Mouse (Mus musculus) cerebellum, adult 18-20 months (tissue): ENCODE measurements around the gene Tmem131l.
A peak's percentile ranks its signal among the peaks of the same experiment; 100 is the strongest.

Source experiments
- DNase-seq, 2 experiments: peaks; one replicate each; pipeline ENCODE4 v3.0.0; 2021

Gene Tmem131l

DNA sequence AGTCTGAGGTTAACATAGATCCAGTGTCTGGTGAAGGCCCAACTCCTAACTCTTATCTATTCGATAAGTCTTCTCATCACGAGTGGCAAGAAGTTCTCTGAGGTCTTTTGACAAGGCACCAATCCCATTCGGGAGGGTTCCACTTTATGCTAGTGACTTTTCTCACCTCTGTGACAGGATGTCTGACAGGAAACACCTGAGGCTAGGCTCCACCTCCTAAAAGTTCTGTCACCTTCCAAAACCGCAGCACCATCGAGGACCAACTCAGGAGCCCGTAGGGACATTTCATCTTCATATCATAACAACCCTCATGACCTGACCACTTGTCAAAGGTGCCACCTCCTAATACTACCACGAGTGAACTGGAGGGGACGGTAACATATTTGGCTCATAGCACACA lies 6.2 kb upstream of the Tmem131l start:
- no peak for DNase-seq

GRCm38 (mm10) chr3:84041739-84042138 lies 1.8 kb upstream of the Tmem131l start:
- DNase-seq: no peak

DNA sequence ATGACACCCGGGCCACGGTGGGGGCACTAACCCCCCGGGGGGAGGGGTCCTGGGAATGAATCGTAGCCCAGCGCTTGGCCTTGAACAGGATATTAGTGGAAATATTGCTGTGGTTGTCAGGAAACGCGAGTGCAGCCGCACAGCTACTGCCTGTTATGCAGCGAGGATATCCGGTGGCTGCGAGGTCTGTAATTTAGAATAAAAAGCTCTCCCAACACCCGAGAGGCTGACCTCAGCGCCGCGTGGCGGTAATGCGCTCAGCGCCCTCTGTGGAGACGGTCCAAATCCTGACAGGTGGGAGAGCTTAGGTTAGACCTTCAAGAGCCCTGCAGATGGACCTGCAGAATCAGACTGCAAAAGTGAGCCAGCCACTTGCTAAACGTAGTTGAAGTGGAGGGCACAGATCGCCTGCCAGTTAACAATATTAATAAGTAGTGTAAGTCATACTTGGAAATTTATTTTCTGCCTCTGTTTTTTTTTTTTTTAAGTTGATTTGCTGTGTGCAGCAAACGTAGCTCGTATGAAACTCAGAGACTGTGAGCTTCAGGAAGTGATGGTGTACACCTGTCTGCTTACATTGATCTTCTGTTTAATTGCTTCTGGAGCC lies 604 bp upstream of the Tmem131l start:
- DNase-seq: peak; percentile 61 to 67

GRCm38 (mm10) chr3:84038981-84039645 lies 862 bp downstream of the Tmem131l start:
- peak; percentile 54 to 56 for DNase-seq

DNA sequence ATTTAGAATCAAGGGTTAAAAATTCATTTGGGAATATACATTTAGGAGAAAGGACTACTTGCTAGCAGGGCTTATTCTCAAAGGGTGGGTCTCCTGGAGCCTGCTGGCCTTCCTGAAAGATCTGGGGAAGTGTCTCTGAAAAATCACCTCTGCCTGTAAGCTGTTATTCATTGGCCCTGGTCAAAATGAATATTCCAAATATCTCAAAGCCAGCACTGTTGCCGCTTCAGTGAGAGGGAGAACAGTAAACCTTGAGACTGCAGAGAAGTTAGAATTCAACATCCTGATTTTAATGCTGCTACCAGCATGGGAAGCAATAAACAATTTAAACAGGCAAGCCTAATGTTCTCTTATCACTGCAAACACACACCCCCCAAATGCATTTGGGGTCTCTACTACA lies 1.8 kb downstream of the Tmem131l start:
- no peak for DNase-seq

DNA sequence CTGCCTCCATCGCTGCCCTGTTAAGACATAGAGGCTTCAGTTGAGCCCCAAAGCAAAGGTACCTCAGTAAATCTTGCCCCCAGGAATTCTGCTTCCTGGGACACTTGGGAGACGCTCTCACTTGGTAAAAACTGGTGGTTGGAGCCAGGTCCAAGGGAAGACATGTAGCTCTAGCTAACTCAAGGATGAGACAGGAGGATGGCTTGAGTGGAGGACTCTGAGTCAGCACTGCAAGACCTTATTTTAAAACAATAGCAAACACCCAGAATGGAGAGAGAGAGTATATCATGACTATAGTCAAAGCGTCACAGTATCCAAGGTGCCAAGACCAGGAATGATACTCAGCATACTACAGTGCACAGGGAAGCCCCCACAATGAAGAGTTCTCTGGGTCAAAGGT lies 2.4 kb downstream of the Tmem131l start:
- DNase-seq: no peak

DNA sequence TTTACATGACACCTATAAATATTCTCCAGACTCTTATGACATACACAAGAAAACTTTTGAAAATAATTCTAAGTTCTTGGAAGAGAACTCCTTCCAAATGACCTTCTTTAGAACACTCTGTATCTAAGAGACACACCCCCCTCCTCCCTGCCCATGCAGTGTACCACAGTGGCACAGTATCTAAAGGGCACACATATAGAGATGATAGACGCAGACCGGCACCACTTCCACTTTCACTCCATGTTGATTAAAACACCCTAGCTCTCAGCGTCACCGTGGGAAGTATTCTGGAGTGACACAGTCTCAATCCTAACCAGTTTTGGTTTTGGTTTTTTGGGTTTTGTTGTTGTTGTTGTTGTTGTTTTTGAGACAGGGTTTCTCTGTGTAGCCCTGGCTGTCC lies 3.1 kb downstream of the Tmem131l start:
- DNase-seq: no peak

DNA sequence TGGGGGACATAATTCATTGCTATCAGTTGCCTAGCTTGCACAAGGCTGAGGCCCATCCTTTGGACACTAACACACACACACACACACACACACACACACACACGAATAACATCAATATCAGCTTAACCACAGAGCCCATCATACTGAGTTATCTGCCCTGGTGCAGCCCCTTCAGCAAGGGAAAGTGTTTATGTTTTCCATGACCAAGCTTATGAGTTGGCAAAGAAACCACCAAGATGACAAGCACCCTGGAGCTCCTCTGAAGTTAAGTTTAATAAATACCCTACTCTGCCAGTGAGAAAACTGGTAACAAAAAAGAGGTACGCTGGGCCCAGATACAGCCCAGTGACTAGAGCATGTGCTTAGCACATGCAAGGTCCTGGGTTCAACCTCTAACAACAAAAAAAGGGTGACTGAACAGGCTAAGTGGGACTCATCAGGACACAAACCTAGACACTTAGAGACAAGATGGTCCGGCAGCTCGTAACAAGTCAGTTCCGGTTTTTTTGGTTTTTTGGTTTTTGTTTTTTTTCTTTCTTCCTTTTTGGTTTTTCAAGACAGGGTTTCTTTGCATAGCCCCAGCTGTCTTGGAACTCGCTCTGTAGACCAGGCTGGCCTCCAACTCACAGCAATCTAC lies 4.1 kb downstream of the Tmem131l start:
- DNase-seq: no peak

GRCm38 (mm10) chr3:84034115-84034780 lies 5.7 kb downstream of the Tmem131l start:
- no peak for DNase-seq

GRCm38 (mm10) chr3:84032933-84033730 lies 6.8 kb downstream of the Tmem131l start:
- DNase-seq: no peak

- no peak for DNase-seq
Measured at GRCm38 (mm10) chr3:84032419-84032818, 7.6 kb downstream of the Tmem131l start.

- DNase-seq: no peak
Measured at GRCm38 (mm10) chr3:84031216-84031615, 8.8 kb downstream of the Tmem131l start.

- DNase-seq: no peak
Measured at GRCm38 (mm10) chr3:84028968-84029367, 11.0 kb downstream of the Tmem131l start.

- DNase-seq: no peak
Measured at GRCm38 (mm10) chr3:84027691-84028159, 12.2 kb downstream of the Tmem131l start.

DNA sequence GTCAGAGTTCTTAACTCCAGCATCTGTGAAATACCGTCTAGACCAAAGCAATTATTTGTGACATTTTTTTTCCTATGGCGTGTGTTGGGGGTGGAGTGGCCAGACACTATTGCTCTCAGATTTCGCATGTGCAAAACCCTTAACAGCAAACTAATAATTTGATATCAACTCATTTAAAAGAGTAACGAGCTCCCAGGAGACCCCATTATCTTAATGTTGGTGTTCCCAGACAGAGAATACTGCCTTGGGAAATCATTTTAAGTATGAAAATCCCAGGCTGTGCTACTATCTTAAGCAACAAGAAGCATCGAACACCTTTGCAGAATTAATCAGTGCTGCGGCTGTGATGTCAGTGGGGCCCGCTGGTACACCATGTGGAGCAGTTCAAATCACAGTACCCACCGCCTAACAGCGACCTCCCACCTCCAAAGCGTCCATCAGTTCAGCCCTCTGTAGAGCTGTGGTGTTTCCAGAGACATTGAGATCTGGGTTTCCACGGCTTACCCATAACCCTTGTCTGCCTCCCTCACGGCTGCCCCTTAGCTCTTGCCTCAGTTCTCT lies 15.4 kb downstream of the Tmem131l start:
- no peak for DNase-seq

DNA sequence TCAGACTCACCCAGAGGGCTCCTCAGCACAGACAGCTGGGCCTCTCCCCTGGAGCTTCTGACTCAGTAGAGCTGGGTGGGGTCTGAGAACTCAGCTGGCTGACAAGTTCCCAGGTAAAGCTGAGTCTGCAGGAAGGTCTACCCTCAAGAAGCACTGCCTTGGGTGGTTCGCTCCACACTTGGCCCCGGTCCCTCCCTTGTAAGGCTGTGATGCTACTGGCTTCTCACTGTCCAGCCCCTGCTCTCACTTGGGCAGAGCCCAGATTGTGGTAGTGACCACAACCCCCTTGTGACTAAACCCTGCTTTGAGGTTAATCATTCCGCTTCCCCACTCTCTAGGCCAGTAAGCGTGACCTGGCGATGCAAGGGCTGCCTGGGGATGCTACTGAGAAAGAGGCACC lies 17.3 kb downstream of the Tmem131l start:
- no peak for DNase-seq

DNA sequence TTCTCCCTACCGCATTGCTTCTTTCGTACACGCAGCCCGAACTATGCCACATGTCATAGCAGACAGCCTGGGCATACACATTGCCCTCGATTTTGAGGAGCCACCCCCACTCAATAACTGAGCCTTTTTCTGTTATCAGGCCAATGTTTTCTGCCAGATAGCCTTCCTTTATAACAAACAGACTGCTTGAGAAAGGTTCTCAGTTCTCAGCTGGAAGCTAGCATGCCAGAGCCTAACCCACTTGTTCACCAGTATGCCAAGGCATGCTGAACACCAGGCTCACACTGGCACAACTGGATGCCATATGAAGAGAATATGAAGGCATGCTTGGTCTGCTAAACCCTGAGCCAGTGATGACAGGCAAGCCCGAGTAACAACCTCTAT lies 17.8 kb downstream of the Tmem131l start:
- DNase-seq: no peak

- DNase-seq: no peak
Measured at GRCm38 (mm10) chr3:84021217-84022200, 18.5 kb downstream of the Tmem131l start.

GRCm38 (mm10) chr3:84020528-84020927 lies 19.4 kb downstream of the Tmem131l start:
- DNase-seq: no peak

DNA sequence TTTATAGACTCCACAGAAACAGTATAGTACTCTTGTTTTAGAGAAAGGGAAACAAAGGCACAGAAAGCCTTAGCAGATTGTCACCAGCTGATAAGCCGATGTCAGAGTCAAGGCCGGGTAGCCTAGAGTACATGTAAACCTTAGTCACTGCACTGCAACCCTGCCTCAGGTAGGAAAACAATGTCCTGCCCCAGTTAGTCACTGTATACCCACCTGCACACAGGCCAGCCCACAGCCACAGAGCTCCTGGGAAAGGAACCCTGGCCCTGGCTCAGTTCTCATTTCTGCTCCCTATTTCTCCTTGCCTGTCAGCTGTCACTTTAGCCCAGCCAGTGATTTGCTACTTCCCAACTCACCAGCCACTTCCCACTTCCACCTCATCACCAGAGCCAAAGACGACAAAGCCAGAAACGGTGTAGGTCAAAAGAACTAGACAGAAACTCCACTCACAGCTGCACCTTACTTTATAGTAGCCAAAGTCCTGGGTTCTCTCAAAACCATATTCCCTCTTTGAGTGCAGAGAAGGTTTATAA lies 24.4 kb downstream of the Tmem131l start:
- no peak for DNase-seq
